Mouse (Mus musculus) neural tube, embryonic 15.5 days (tissue): Measurements from ENCODE around the gene Pgm3. TPM values are rescaled to one million over a fixed set of nuclear protein-coding genes. Genes with fewer than 3 reads are reported as not detected.
"Not testable (repeated sequence)": the region's sequence is repeated elsewhere in the genome, so short reads cannot be mapped to it uniquely, and the experiment has no call there.

Experiments
- ATAC-seq: fragments of 200-750 bp; cut with Nextera tagmentation; 2 replicates; pipeline ENCODE4 v1.8.0; 2017; ENCODE audit warnings: mild to moderate bottlenecking, moderate TSS enrichment, moderate library complexity; ENCODE audit not compliant: low FRiP score
- H3K27ac ChIP-seq: fragments of 300-500 bp; sonication (generic); replicated peaks from 2 replicates; pipeline ENCODE4 v1.5.1; 2015; ENCODE audit warnings: mild to moderate bottlenecking, inconsistent platforms
- H3K27me3 ChIP-seq: fragments of 300-500 bp; sonication (generic); replicated peaks from 2 replicates; pipeline ENCODE4 v1.6.1; 2015; ENCODE audit warnings: inconsistent platforms
- H3K36me3 ChIP-seq: fragments of 300-500 bp; sonication (generic); 2 replicates; pipeline ENCODE4 v1.6.1; 2015; ENCODE audit warnings: inconsistent platforms
- H3K4me1 ChIP-seq: fragments of 300-500 bp; sonication (generic); 2 replicates; pipeline ENCODE4 v1.6.1; 2015; ENCODE audit warnings: inconsistent platforms
- H3K4me2 ChIP-seq: fragments of 300-500 bp; sonication (generic); 2 replicates; pipeline ENCODE4 v1.6.1; 2015; ENCODE audit warnings: inconsistent platforms, mild to moderate bottlenecking, moderate library complexity
- H3K4me3 ChIP-seq: fragments of 300-500 bp; sonication (generic); replicated peaks from 2 replicates; pipeline ENCODE4 v1.5.1; 2015; ENCODE audit warnings: mild to moderate bottlenecking, inconsistent platforms
- H3K9ac ChIP-seq: fragments of 300-500 bp; sonication (generic); replicated peaks from 2 replicates; pipeline ENCODE4 v1.6.1; 2015; ENCODE audit warnings: mild to moderate bottlenecking, inconsistent platforms
- H3K9me3 ChIP-seq: fragments of 300-500 bp; sonication (generic); replicated peaks from 2 replicates; pipeline ENCODE4 v1.6.1; 2016; ENCODE audit warnings: inconsistent platforms
- WGBS: fragments of 180-500 bp; shearing (Covaris S2); methylation state at CpG from one replicate; pipeline ENCODE4 v1.1.7; 2015; ENCODE audit warnings: mixed read lengths; 5-methylcytosine and 5-hydroxymethylcytosine counted together
- polyA plus RNA-seq: library from polyadenylated mRNA; unstranded; fragments of >200 nt; fragmentation: Nextera tagmentation; extraction: Ambion mirVana; gene quantifications from 2 replicates; pipeline ENCODE4 v1.2.1, GENCODE M21; 2015

Pgm3 gene
- 32.0 and 32.2 TPM in 2 replicates for polyA plus RNA-seq

DNA sequence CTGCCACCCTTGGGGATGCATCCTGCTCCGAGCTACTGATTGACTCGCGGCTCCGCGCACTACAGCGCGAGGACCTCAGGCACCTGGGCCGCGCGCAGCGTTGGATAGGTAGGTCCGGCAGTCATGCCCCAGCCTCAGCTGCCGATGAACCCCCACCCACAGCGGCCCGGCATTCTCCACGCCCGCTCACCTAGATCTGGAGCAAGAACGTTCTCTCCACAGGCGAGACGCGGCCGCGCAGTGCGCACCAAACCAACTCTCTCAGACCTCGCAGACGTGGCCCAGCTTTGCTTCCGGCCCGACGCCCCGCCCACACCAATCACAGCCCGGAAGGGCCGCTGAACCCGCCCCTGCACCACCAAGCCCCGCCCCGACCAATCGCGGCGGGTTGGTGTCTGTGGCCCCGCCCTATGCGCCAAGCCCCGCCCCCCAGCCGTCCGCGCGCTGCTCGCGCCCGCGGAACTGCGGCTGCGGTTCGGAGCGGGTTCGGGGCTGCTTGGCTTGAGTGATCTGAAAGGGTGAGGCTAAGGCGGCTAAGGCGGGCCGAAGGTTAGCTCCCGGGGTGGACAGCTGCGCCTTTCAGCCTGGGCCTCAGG is at the start of gene Pgm3, which contains the start of gene Rwdd2a:
Pgm3 (minus strand) TSS at position 303 of the 596 bp plus-strand sequence.
Rwdd2a (plus strand) TSS at position 452 of the 596 bp plus-strand sequence.
- Histone ChIP-seq H3K9ac (peak within 1 kb of the TSS; percentile 73), H3K36me3 (peaks cover 21% of the 10 kb centered on the region), H3K4me1 (peaks cover 25% of the 10 kb centered on the region), H3K4me2 (peak within 1 kb of the TSS; percentile 97), H3K9me3 (no peaks in the 10 kb centered on the region), H3K27me3 (no peaks in the 10 kb centered on the region), H3K4me3 (peak within 1 kb of the TSS; percentile 85), H3K27ac (peak within 1 kb of the TSS; percentile 82)
- peak; percentile 98 for ATAC-seq
- WGBS = under 1% methylated on average over 58 of the region's 59 CpGs

GRCm38 (mm10) chr9:86619341-86620139 is 47.9 kb upstream of the Pgm3 start:
- Histone ChIP-seq H3K4me2 (no peak overlapping the region), H3K27me3 (no peaks in the 10 kb centered on the region), H3K27ac (no peak overlapping the region), H3K4me3 (no peak overlapping the region), H3K9me3 (no peaks in the 10 kb centered on the region), H3K9ac (no peak overlapping the region), H3K4me1 (no peaks in the 10 kb centered on the region), H3K36me3 (no peaks in the 10 kb centered on the region)
- WGBS = 63% methylated on average over 10 of the region's 10 CpGs
- ATAC-seq = no peak

GRCm38 (mm10) chr9:86617837-86618492 is 46.3 kb upstream of the Pgm3 start:
- Histone ChIP-seq H3K9ac (no peak overlapping the region), H3K4me2 (no peak overlapping the region), H3K27me3 (no peaks in the 10 kb centered on the region), H3K27ac (no peak overlapping the region), H3K4me1 (no peaks in the 10 kb centered on the region), H3K36me3 (no peaks in the 10 kb centered on the region), H3K9me3 (no peaks in the 10 kb centered on the region), H3K4me3 (no peak overlapping the region)
- 75% methylated on average over 7 of the region's 7 CpGs for WGBS
- ATAC-seq = no peak

GRCm38 (mm10) chr9:86615765-86616164 is 44.1 kb upstream of the Pgm3 start:
- WGBS = 93% methylated on average over 1 of the region's 1 CpGs
- Histone ChIP-seq H3K36me3 (peaks cover 9% of the 10 kb centered on the region), H3K27ac (no peak overlapping the region), H3K4me1 (no peaks in the 10 kb centered on the region), H3K4me2 (no peak overlapping the region), H3K27me3 (no peaks in the 10 kb centered on the region), H3K4me3 (no peak overlapping the region), H3K9me3 (no peaks in the 10 kb centered on the region), H3K9ac (no peak overlapping the region)
- no peak for ATAC-seq

DNA sequence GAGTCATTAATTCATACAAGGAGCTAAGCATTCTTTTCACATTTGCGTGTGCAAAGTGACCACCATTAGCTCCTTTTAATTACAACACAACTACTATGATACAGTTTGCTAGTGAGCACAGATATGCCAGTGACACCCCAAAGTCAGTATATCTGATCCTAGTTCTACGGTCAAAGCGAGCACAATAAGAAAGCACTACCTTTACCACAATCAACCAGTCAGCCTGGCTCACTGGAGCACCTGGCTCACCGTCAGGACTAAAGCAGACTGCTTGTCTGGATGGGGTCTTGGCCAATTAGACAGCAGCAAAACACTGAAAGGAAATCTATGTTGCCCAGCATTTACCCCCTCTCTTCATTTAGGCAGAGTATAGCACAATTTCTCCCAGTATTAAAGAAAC is 40.4 kb upstream of the Pgm3 start:
- Histone ChIP-seq H3K36me3 (peaks cover 9% of the 10 kb centered on the region), H3K27ac (no peak overlapping the region), H3K4me1 (no peaks in the 10 kb centered on the region), H3K9me3 (no peaks in the 10 kb centered on the region), H3K27me3 (no peaks in the 10 kb centered on the region), H3K4me3 (no peak overlapping the region), H3K9ac (no peak overlapping the region), H3K4me2 (no peak overlapping the region)
- WGBS = 97% methylated on average over 4 of the region's 4 CpGs
- no peak for ATAC-seq

DNA sequence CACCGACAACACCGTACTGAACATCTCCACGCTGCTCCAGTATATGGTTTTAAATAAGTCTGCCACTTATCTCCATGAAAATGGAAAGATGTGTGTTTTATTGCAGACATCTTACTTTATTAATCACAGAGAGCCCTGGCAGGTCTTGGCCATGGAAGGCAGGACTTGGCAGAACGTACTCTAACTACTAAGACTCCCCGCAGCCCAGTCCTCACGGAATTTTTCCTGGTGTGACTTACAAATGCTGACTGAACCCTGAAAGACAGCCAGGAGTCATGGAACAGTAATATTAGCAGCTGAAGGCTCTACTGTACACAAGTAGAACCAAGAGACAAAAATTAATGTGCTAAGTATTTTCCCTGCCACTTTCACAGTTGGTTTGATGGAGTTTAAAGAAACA is 34.1 kb upstream of the Pgm3 start:
- ATAC-seq = no peak
- WGBS = 76% methylated on average over 6 of the region's 6 CpGs

DNA sequence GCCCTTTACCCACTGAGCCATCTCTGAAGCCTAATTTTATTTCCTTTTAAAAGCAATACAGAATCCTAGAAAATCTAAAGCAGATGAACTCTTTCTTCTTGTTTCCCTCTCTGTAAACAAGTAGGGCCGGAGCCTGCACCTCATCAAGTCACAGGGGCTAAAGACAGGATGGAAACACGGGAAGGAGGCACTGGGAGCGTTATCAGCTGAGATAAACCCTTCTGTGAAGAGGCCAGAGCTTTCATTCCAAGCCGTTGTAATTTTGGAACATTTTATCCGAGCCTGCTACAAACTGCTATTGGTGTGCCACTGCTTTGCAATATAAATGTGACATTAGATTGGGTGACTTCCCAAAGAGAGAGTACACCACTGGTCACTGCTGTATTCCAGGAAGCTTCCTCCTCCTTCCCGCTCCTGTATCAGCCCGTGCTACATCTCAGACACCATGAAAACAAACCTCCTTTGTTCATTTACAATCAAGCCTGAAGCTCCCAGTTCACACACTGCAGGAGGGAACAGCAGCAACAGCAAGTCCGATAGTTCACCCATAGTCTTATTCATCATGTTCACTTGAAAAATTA is 28.2 kb upstream of the Pgm3 start:
- H3K9me3 ChIP-seq = no peaks in the 10 kb centered on the region
- H3K27me3 ChIP-seq = no peaks in the 10 kb centered on the region
- no peaks in the 10 kb centered on the region for H3K4me1 ChIP-seq
- no peak overlapping the region for H3K9ac ChIP-seq
- no peak for ATAC-seq
- H3K27ac ChIP-seq = no peak overlapping the region
- WGBS = 59% methylated on average over 8 of the region's 8 CpGs
- no peak overlapping the region for H3K4me3 ChIP-seq
- H3K36me3 ChIP-seq = 0 out of 2 replicates have a peak, but pooled peaks cover 7% of the 10 kb centered on the region
- H3K4me2 ChIP-seq = no peak overlapping the region

More for the DNA sequence above, 34.1 kb upstream of the Pgm3 start:
- H3K27me3 ChIP-seq = no peaks in the 10 kb centered on the region
- H3K9me3 ChIP-seq = no peaks in the 10 kb centered on the region
- no peak overlapping the region for H3K4me2 ChIP-seq
- no peak overlapping the region for H3K27ac ChIP-seq
- no peak overlapping the region for H3K9ac ChIP-seq
- 0 out of 2 replicates have a peak, but pooled peaks cover under 1% of the 10 kb centered on the region for H3K36me3 ChIP-seq
- no peak overlapping the region for H3K4me3 ChIP-seq
- H3K4me1 ChIP-seq = no peaks in the 10 kb centered on the region

- H3K4me3 ChIP-seq, H3K9ac ChIP-seq, H3K27me3 ChIP-seq, ATAC-seq, H3K4me2 ChIP-seq, H3K4me1 ChIP-seq, H3K9me3 ChIP-seq, H3K36me3 ChIP-seq, H3K27ac ChIP-seq: not testable (repeated sequence)
Measured at GRCm38 (mm10) chr9:86596983-86597382, 25.3 kb upstream of the Pgm3 start.

- not testable (repeated sequence) for H3K36me3 ChIP-seq, H3K27ac ChIP-seq, H3K9me3 ChIP-seq, H3K4me2 ChIP-seq, ATAC-seq, H3K27me3 ChIP-seq, H3K4me3 ChIP-seq, H3K9ac ChIP-seq, H3K4me1 ChIP-seq
- 78% methylated on average over 10 of the region's 10 CpGs for WGBS
Measured at GRCm38 (mm10) chr9:86594357-86594767, 22.7 kb upstream of the Pgm3 start.

DNA sequence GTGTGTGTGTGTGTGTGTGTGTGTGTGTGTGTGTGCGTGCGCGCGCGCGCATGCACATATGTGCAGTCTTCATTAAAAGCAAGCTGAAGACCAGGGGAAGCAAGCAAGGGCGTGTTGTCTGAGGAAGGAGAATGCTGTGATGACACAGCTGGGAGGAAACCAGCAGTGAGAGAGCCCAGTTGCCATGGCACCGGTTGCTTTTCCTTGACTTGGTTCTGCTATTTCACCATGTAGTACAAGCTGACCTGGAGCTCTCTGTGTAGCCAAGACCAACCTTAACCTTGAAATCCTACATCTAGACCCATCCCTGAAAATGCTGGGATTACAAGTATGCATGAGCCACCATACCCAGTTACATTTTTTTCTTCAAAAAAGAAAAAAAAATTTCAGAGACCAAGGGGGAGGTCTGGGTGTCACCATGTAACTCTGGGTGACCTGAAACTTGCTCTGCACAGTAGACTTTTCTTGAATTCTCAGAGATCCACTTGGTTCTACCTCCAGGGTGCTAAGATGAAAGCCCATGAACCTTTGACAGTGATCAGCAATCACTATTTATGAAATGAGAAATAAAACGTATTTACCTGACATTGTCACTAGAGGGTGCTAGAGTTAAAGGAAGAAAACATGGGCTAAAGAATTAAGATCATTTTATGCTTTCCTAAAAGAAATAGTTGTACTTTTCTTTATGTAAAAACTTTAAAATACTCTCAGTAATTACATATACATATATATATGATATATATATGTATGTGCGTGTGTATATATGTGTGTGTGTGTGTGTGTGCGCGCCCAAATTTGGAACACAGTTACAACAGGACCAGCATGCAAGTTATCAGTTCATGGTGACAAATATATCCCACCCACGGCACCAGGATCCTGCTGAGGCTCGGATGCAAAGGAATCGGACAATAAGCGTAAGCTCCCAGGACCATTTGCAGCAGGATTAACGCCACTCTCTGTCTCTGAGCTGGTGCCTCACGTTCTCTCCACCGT is 21.3 kb upstream of the Pgm3 start:
- Histone ChIP-seq H3K4me3 (no peak overlapping the region), H3K9ac (no peak overlapping the region), H3K36me3 (0 out of 2 replicates have a peak, but pooled peaks cover 7% of the 10 kb centered on the region), H3K9me3 (no peaks in the 10 kb centered on the region), H3K4me2 (no peak overlapping the region), H3K4me1 (0 out of 2 replicates have a peak, but pooled peaks cover 4% of the 10 kb centered on the region), H3K27me3 (no peaks in the 10 kb centered on the region), H3K27ac (no peak overlapping the region)
- WGBS = 75% methylated on average over 19 of the region's 19 CpGs
- 0 out of 2 replicates have a peak, but pooled peaks have one; percentile 48 for ATAC-seq
